Mouse (Mus musculus) testis, adult 2 months (tissue): ENCODE data around the gene Kif5a. TPM values are rescaled to one million over a fixed set of nuclear protein-coding genes. Genes with fewer than 3 reads are reported as not detected.

Experiments used
- H3K27ac ChIP-seq: fragments of 200-500 bp; 2 replicates; pipeline ENCODE4 v1.5.1; 2012; ENCODE audit warnings: low read depth, low read length; ENCODE audit not compliant: control insufficient read depth, insufficient read depth
- H3K27me3 ChIP-seq: fragments of 200-500 bp; 2 replicates; pipeline ENCODE4 v1.6.1; 2012; ENCODE audit warnings: mild to moderate bottlenecking, low read length, moderate library complexity; ENCODE audit not compliant: control insufficient read depth, insufficient read depth
- H3K36me3 ChIP-seq: fragments of 200-500 bp; 2 replicates; pipeline ENCODE4 v1.6.1; 2012; ENCODE audit warnings: mild to moderate bottlenecking, low read length; ENCODE audit not compliant: control insufficient read depth, insufficient read depth
- H3K4me1 ChIP-seq: fragments of 200-500 bp; 2 replicates; pipeline ENCODE4 v1.6.1; 2012; ENCODE audit warnings: low read length; ENCODE audit not compliant: control insufficient read depth, insufficient read depth
- H3K4me3 ChIP-seq: fragments of 200-500 bp; 2 replicates; pipeline ENCODE4 v1.5.1; 2012; ENCODE audit warnings: low read depth, mild to moderate bottlenecking, low read length, moderate library complexity, mixed read lengths; ENCODE audit not compliant: control insufficient read depth
- CTCF ChIP-seq: fragments of 200-500 bp; IDR thresholded peaks from 2 replicates; pipeline ENCODE4 v1.5.1; 2012; ENCODE audit warnings: low read depth, mild to moderate bottlenecking, inconsistent platforms, low read length, moderate library complexity; ENCODE audit not compliant: control insufficient read depth, insufficient read depth, insufficient replicate concordance
- POLR2A ChIP-seq: fragments of 200-500 bp; IDR thresholded peaks from 2 replicates; pipeline ENCODE4 v1.6.1; 2012; ENCODE audit warnings: low read depth, mild to moderate bottlenecking, inconsistent platforms, low read length, moderate library complexity; ENCODE audit not compliant: control insufficient read depth
- polyA plus RNA-seq: library from polyadenylated mRNA; depleted of rRNA; stranded (reverse); fragments of >200 nt; gene quantifications from 2 replicates; pipeline ENCODE4 v1.2.3, GENCODE M21; 2012

Gene Kif5a
- polyA plus RNA-seq, 1 experiment, result 3.9 TPM

DNA sequence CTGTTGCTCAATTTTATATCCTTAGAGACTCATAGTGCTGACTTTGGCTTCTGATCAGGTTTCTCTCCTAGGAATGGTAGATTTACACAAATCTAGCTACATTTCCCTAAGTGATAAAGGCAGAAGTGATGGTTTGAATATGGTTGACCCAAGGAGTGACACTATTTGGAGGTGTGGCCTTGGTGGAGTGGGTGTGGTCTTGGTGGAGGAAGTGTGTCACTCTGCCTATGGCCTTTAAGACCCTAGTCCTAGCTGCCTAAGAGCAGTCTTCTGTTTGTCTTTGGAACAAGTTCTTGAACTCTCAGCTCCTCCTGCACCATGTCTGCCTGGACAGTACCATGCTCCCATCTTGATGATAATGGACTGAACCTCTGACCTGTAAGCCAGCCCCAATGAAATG lies 46.0 kb downstream of the Kif5a start:
- Histone ChIP-seq H3K27ac (no peak overlapping the region), H3K4me1 (no peaks in the 10 kb centered on the region), H3K27me3 (no peaks in the 10 kb centered on the region), H3K36me3 (no peaks in the 10 kb centered on the region), H3K4me3 (no peak overlapping the region)
- TF ChIP-seq CTCF (no peak), POLR2A (no peak)

DNA sequence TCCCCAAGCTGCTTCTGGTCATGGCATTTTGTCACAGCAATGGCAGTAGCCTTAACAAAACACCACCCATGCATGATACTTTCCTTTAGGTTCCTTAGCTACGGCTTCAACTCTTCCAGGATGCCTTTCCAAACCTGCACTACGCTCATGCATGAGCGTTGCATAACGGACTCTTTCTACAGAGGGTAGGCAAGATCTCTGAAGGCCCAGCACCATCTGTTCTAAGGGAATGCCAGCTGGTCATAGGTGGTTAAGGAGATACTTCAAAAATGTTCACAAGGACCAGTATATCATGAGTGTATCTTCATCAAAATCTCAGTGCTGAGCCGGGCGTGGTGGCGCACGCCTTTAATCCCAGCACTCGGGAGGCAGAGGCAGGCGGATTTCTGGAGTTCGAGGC lies 46.7 kb downstream of the Kif5a start:
- Histone ChIP-seq H3K4me3 (no peak overlapping the region), H3K27ac (no peak overlapping the region), H3K4me1 (no peaks in the 10 kb centered on the region; the same call in 1 of the 2 replicates), H3K36me3 (no peaks in the 10 kb centered on the region), H3K27me3 (no peaks in the 10 kb centered on the region)
- no peak for TF ChIP-seq CTCF
- no peak for TF ChIP-seq POLR2A

DNA sequence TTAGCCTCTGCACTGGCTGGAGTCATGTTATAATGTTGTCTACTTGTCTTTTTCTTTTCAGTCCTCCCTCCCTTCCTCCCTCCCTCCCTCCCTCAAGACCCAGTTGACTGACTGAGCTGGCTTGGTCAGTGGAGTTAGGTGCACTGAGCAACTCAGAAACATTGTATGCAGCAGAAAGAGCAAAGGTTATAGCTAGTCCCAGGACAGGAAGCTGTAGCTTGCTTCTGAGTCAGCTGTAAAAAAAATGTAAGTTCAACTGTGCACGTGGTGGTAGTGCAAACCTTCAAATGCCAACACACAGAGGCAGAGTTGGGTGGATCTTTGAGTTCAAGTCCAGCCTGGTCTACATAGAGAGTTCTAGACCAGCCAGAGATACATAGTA lies 48.7 kb downstream of the Kif5a start:
- H3K4me1 ChIP-seq, result peaks cover 6% of the 10 kb centered on the region
- no peaks in the 10 kb centered on the region for H3K27me3 ChIP-seq
- no peak overlapping the region for H3K27ac ChIP-seq
- TF ChIP-seq POLR2A (no peak), CTCF (no peak)
- no peaks in the 10 kb centered on the region for H3K36me3 ChIP-seq
- H3K4me3 ChIP-seq, result no peak overlapping the region

GRCm38 (mm10) chr10:127213704-127214421 lies 49.3 kb downstream of the Kif5a start:
- Histone ChIP-seq H3K27ac (no peak overlapping the region), H3K4me3 (no peak overlapping the region), H3K4me1 (peaks cover 6% of the 10 kb centered on the region), H3K27me3 (no peaks in the 10 kb centered on the region), H3K36me3 (no peaks in the 10 kb centered on the region)
- no peak for TF ChIP-seq POLR2A
- TF ChIP-seq CTCF, result no peak

DNA sequence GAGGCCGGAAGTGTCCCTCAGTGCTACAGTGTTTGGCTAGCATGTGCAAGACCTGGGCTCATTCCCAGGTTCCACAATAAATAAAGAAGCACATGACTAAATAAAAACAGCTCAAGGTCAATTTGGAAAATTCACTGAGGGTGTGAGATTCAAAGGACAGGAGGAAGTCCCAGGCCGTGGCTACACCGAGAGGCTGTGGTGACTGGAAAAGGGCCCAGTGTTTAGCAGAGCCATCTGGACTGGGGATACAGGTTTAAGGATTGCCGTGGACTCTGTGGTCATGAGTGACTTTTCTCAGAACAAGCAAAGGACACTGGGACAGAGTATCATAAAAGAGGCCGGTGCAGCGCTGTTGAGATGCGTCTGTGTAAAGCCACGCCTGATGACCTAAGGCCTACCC lies 49.9 kb downstream of the Kif5a start:
- no peak overlapping the region for H3K27ac ChIP-seq
- no peaks in the 10 kb centered on the region for H3K36me3 ChIP-seq
- H3K4me1 ChIP-seq, result peaks cover 6% of the 10 kb centered on the region
- TF ChIP-seq POLR2A (no peak), CTCF (no peak)
- no peak overlapping the region for H3K4me3 ChIP-seq
- no peaks in the 10 kb centered on the region for H3K27me3 ChIP-seq

DNA sequence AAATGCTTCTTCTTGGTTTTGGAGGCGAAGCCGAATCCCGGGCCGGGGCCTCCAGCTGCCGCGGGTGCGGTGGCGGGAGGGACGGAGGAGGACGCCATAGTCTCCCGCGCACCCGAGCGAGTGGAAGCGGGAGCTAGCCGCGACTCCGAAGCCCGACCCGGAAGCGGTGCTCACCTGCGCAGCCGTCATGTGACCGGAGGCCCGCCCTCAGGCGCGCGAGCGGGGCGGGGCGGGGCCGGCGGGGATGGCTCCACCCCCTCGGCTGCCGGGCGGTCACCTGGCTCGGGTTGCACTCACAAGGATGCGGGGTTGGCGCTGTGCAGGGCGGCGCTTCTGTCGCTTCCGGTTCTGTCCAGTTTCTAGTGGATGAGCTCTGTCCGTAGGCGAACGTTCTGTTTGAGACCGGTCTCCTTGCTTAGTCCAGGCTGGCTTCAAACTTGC lies 51.7 kb downstream of the Kif5a start, which contains the start of gene Pip4k2c:
TSS of gene Pip4k2c (minus strand) at position 172 of the 441 bp plus-strand sequence.
- H3K27ac ChIP-seq, result peak within 1 kb of the TSS; percentile 69
- TF ChIP-seq POLR2A, result peak; percentile 88
- no peak for TF ChIP-seq CTCF
- H3K4me1 ChIP-seq, result peaks cover 6% of the 10 kb centered on the region
- no peaks in the 10 kb centered on the region for H3K36me3 ChIP-seq
- no peaks in the 10 kb centered on the region for H3K27me3 ChIP-seq
- H3K4me3 ChIP-seq, result peak within 1 kb of the TSS; percentile 94

DNA sequence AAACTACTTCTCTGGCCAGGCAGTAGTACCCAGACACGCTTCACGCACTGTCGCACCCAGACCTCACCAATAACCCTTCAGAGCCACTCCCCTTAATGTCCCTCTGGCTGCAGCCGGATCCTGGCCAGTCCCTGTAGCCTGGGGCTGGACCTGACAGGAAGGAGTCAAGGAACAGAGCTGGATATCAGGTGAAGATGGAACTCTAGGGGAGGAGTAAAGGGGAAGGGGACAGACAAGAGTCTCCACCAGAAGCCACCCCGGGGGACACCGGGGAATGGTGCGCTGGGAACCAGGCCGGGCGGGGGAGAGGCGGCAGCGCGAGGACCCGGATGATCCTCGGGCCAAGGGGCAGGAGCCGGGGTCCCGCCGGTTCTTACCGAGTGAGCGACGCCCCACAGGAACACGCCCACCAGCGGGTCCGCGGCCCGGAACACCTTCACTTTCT lies 52.2 kb downstream of the Kif5a start:
- H3K4me1 ChIP-seq, result peaks cover 6% of the 10 kb centered on the region
- H3K36me3 ChIP-seq, result no peaks in the 10 kb centered on the region
- H3K27ac ChIP-seq, result peak overlapping the region; percentile 69
- H3K4me3 ChIP-seq, result peak overlapping the region; percentile 94
- TF ChIP-seq CTCF (no peak), POLR2A (no peak)
- H3K27me3 ChIP-seq, result no peaks in the 10 kb centered on the region
